Mouse (Mus musculus): ENCODE measurements at regions not wholly inside any gene's neighbourhood (a gene's known extent, or its start where the extent isn't known, plus 50 kb on each side); places are given as distances from the start of the nearest gene placed in this dataset.

DNA sequence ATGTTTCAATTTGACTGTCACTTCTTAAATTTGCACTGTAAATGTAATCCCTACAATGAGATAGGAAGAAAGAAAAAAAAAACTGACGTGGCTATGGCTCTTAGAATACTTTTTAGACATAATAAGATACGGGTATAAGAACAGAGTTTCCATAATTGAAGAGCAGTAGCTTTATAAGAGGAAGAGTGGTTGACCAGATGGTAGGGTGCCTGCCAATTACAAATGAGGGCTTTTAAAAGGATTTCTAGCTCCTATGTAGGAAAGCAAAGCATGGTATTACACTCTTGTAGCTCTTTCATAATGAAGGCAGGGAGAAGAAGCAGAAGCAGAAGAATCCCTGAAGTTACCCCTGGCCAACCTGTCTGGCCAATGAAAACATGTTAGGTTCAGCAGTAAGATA, 239.7 kb upstream of the Car10 start:
- no peak for DNase-seq

DNA sequence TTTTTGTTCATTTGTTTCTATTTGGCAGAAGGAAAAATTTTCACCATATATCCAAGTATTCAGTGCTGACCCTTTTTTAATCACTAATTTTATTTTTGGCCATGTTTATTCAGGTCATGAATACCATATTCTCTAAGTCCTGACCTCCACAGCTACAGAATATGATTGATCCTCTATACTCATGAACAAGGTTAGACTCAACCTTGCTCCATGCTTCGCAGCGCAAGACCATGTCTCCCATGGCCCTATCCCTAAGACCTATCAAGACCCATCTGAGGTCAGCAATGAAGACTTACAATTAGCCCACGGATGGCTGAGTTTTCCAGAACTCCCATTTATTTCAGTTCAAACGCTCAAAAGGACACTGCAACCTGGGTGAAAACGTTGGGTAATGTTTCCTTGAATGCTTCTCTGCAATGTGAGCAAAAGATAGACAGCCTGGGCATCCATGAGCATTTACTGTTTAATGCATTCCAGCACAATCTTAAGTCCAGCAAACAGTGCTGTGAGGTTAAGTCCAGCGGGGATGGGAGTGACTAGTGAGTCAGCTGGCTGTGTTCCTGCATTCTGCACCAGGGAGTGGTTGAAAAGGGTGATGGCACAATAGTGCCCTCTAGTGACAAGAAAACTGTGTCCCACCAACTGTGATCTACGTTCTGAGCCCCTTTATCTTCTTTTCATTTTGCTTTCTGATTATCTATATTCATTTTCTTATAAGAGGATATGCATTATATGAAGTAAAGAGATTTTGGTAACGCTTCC, 208.0 kb upstream of the Car10 start:
- peak; percentile 44 for DNase-seq

- DNase-seq = no peak
Observed at GRCm38 (mm10) chr11:92899296-92899695, 198.5 kb upstream of the Car10 start.
